Mouse (Mus musculus) urinary bladder, postnatal 0 days (tissue): ENCODE measurements around the gene Ndc80. TPM values are rescaled to one million over a fixed set of nuclear protein-coding genes. Genes with fewer than 3 reads are reported as not detected.

Source experiments
- polyA plus RNA-seq: library from polyadenylated mRNA; unstranded; fragments of >200 nt; fragmentation: Nextera tagmentation; extraction: Ambion mirVana; gene quantifications from 2 replicates; pipeline ENCODE4 v1.2.1, GENCODE M21; 2015

The Ndc80 gene
- 7.9 and 11.8 TPM in 2 replicates for polyA plus RNA-seq

DNA sequence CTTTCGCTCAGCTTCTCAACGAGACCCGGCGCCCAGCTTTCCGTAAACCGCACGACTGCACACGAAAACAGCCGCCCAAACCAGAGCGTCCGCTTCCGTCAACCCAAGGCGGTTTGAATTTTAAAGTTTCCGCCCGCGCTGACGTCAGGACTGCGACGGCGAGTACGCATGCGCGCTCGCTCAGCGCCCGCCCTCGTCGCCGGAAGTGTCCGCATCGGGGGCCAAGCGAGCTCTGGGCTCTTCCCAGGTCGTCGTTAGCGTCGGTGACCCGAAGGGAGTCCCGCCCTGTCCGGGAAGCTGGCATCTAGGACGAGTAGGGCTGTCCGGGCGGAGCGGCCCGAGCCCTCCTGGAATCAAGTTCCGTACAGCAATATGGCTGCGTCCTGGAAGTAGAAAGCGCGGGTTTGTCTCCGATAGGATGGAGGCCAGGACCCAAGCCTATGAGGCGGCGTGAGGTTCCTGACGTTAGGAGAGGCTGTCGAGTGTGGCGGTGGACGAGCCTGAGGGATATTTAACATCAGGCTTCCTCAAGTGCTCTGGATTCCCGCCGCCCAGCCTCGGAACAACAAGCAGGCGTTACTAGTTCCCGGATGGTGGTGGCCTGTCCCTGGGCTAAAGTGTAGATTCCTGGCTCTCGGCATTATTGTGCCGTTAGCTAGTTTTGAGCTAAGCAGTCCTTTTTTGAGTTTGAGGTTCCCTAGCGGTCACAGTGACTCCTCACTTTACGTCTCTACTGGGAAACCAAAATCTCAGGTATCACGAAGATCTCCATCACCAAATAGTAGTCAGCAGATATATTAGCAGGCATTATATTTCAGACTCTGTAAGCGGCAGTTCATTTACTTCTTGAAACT lies at the start of gene Ndc80:
TSS of gene Ndc80 (minus strand) at position 147 of the 854 bp plus-strand sequence.

DNA sequence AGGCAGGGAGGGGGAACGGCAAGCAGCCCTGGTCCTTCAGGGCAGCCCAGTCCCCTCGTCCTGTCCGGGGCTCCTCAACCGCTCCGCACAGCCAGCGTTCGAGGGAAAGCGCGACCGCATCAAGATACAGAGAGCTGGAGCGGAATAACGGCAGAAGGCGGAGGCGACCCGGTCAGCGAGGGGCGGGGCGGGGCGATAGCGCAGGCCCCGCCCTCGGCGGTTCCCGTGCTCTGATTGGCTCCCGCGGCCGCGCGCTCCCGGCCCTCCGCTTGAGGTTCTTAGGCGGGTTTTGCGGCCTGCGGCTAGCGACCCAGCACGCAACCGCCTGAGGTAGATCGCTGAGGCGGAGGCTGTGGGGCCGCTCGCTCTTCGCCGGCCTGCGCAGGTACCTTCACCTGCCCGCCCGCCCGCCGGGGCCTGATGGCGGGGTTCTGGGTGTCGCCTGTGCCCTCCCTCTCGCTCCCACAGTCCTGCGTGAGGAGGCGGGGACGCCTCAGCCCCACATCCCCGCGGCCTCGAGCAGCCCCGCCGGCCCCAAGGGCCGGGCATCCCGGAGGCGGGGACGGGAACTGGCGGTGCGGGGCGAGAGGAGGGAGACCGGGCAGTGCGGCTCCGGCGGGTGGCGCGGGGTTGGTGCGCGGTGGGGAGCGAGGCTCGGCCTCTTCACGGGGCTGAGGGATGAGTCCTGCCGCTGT lies 25.2 kb upstream of the Ndc80 start, which contains the start of gene Spdya:
TSS of gene Spdya (plus strand) at position 305 of the 695 bp plus-strand sequence.

DNA sequence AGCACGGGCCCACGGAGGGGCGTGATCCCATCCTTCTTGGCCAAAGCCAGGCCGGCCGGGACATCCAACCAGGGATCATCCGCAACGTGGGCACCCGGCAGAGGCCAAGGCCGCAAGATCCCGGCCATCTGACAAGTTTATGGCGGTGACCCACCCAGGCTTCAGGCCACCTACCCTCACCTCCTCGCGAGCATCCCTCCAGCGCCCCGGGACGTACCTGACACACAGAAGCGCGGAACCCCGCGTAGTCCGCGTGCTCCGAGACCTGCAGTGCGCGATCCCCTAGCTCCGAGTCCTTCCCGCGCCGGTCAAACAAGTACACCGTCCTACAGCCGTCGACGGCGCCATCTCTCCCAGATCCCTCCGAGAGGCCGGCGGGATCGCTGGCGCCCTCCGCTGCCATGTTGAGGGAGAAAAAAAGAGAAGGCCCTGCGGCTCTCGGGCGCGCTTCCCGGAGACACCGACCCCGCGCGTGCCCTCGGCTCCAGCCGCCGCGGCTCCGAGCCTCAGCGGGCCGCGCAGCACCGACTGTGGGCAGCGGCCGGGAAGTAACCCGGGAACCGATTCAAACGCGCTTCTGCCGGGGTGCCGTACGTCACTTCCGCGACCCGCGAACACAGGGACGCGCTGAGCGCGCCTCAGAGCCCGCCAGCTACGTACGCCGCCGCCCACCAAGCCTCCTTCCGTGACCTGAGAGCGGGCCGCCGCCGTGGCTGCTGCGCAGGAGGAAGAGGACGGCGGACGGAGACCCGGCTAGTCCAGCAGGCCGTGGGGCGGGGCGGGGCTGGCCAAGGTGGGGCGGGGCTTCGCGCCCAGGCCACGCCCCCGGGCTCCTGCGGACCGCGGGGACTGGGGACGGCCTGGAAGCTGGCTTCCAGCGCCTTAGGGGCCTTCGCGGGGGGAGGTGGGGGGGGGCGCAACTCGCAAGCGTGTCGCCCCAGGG lies 51.6 kb downstream of the Ndc80 start, which contains the start of gene Smchd1:
TSS of gene Smchd1 (minus strand) at position 582 of the 943 bp plus-strand sequence.

DNA sequence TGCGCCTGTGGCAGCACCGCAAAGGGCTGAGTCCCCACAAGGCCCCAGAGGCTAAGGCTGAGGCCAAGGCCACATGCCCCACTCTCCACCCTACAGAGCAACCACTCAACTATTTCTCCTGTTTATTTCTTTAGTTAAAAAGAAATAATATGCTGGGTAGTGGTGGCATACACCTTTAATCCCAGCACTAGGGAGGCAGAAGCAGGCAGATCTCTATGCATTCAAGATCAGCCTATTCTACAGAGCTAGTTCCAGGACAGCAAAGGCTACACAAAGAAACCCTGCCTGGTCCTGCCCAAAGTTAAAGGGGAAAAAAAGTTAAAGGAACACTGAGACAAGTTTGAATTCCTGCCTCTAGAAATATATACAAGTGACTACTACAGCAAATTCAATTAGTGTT lies 66.8 kb downstream of the Ndc80 start, which contains the start of gene Gm4707:
TSS of gene Gm4707 (minus strand) at position 101 of the 400 bp plus-strand sequence.

Other genes with a start within 250 kb of the Ndc80 start
- 11.9 and 24.1 TPM in 2 replicates for gene Emilin2, start 214.9 kb downstream of the Ndc80 start, polyA plus RNA-seq
- gene Gm4707, start 66.9 kb downstream of the Ndc80 start, polyA plus RNA-seq: 1.0 and 1.6 TPM in 2 replicates
- 19.2 and 24.3 TPM in 2 replicates for gene Smchd1, start 51.5 kb downstream of the Ndc80 start, polyA plus RNA-seq
- 0.29 and 0.55 TPM in 2 replicates for gene Spdya, start 25.2 kb upstream of the Ndc80 start, polyA plus RNA-seq
- gene Wdr43, start 89.0 kb upstream of the Ndc80 start, polyA plus RNA-seq: 34.7 and 38.9 TPM in 2 replicates
- gene Togaram2, start 146.4 kb upstream of the Ndc80 start, polyA plus RNA-seq: 0.10 TPM in 2 replicates
- not detected in 2 replicates for gene Pcare, start 226.0 kb upstream of the Ndc80 start, polyA plus RNA-seq
- gene Clip4, start 241.6 kb upstream of the Ndc80 start, polyA plus RNA-seq: 7.6 and 8.2 TPM in 2 replicates